Mouse (Mus musculus) urinary bladder, adult 2 months (tissue): ENCODE results near the gene Etv5. TPM values are rescaled to one million over a fixed set of nuclear protein-coding genes. Genes with fewer than 3 reads are reported as not detected.
"Not testable (repeated sequence)": the region's sequence is repeated elsewhere in the genome, so short reads cannot be mapped to it uniquely, and the experiment has no call there.

ENCODE experiments used
- DNase-seq: peaks from one replicate; pipeline ENCODE4 v3.0.0; 2022; ENCODE audit warnings: low spot score
- polyA plus RNA-seq: library from polyadenylated mRNA; depleted of rRNA; stranded (reverse); fragments of >200 nt; gene quantifications from 2 replicates; pipeline ENCODE4 v1.2.3, GENCODE M21; 2012

Etv5 gene
- polyA plus RNA-seq, 1 experiment: 15.9 TPM

DNA sequence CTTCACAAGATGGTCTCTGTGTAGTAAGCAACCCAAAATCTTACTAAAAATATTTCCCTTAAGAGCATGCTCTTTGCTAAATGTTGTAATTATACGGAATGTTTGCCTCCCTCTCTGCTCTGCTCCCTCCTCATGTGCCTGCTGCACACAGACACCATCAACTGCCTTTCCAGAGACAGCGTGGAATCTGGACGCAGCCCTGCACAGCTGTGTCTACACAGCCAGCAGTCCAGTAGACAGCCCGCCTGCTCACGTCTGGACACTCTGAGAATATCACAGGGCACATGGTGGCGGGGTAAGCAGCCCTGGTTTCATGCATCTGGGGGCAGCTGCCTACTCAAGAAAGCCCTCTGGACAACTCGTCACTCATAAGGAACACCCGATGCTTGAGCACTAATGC is 43.1 kb downstream of the Etv5 start:
- no peak for DNase-seq

DNA sequence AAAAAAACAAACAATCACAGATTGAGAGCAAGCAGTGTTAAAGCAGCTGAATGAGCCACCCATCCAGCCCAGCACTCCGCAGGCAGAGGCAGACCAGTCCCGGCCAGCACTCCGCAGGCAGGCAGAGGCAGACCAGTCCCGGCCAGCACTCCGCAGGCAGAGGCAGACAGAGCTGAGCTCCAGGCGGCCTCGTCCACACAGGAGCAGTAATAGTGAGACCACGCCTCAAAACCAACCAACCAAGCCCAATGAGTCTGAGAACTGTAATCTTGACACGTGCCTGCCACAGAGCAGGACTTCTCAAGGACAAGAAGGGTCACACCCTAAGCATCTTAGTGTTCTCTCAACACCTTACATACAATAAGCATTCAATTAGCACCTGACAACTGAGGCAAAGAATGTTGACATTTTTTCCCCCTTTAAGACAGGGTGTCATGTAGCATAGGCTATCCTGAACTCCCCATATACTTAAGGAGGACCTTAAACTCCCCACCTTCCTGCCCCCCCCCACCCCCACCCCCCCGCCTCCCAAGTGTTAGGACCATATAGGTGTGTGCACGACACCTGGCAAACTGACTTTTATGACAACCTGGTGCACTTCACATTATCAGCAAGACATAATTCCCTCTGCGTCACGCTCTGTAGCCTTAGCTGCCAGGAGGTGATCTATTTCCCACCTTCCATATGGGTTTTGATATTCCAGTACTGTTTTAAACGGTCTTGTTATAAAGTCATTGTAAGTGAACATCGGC is 44.2 kb downstream of the Etv5 start:
- no peak for DNase-seq

DNA sequence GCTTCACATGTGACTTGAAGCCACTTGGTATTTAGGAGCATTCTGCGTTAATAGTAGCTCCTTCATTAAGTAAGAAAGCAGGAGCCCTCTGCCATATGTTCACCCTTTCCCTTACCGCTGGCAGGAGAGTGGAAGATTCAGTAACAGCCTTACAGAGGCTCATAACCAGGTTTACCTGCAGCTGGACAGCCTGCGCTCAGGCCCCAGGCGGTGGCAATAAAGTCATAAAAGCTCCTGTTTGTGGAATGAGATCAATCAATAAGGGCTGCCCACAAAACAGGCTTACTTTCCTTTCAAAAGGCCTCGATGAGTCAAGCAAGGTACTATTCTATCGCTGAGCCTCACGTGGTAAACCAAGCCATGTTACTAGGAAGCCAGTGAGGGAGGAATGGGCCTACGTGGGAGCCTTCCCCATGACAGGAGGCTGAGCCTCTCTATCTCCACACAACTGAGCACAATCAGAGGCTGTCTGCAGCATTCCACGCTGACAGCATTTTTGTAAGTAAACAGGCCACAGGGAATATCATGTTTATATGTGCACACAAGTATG is 49.1 kb downstream of the Etv5 start:
- no peak for DNase-seq

DNA sequence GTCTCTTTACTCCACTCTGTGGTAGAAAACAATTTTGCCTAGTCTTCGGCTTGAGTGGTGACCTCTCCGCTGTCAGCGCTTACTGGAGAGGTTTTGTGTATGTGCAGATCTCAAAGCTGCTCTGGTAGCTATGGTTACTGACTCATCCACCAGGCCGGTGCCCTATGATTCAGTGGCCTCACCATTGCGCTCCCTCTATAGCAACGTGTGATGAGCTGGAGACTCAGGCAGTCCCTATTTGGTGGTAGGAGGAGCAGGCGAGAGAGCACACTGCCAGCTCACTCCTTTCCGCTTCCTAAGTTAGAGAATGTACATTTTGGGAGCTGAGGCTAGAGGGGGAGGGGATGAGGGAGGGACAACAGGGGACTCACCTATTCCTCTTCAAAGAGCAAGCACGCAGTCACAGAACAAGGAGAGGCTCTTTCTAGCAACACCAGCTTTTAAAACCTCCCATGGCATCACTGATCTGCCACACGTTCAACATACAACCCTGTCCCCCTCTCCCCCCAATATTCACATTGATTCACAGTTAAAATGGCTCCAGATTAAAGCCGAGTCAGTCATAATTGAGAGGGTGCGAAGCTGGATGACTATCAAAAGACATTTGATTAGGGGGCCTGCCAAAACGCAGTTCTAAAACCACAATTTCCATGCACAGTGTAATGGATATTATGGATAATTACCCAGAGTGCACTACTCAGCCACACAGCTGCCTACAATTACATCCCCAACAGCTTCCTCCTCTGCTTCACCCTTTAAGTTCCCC is 50.2 kb downstream of the Etv5 start:
- no peak for DNase-seq

DNA sequence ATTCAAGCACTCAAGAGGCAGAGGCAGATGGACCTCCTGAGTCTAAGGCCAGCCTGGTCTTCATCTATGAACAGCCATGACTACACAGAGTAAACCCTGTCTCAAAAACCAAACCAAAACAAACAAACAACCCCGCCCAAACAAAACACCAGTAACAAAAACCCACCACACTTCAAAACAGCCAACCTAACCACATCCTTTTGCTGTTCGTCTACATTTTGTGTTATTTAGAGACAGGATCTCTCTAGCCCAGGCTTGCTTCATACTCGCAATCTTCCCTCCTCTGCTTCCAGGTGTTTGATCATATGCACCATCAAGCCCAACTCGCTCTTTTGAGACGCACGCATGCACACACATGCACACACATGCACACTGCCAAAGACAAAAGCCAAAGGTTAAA is 51.8 kb downstream of the Etv5 start:
- no peak for DNase-seq

DNA sequence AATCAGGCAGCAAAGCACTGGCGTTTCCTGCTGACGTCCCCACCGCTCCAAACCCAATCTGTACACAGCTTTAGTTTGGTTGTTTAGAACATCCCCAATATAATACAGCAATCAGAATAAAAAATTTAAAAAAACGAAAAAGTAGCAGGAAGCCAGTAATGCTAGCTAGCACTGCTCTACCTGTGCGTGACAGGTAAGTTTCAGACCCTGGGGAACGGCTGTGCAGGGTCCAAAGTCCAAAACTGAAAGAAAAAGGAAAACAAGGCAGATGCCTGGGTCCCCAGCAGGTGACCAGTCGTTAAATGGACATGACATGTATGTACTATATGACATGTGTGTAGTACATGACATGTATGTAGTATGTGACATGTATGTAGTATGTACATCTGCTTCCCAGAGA is 57.5 kb downstream of the Etv5 start:
- DNase-seq: not testable (repeated sequence)

DNA sequence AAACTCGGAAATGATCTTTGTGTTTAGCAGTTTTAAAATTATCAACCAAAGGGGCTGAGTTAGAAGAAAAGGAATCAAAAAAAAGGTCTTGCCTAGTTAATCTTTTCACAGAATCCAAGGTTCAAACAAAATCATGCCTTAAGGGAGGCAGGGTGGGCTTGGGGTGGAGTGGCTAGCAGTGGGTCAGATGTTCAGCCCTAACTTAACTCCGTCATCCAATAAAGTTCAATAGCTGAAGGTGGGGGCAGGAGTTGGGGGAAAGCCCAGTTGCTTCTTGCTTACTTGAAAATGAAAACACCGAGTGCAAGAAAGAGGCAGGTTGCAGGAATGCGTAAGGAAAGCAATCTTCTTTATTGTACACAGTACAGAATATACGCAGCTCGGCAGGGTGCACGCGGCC is 58.5 kb downstream of the Etv5 start:
- no peak for DNase-seq

DNA sequence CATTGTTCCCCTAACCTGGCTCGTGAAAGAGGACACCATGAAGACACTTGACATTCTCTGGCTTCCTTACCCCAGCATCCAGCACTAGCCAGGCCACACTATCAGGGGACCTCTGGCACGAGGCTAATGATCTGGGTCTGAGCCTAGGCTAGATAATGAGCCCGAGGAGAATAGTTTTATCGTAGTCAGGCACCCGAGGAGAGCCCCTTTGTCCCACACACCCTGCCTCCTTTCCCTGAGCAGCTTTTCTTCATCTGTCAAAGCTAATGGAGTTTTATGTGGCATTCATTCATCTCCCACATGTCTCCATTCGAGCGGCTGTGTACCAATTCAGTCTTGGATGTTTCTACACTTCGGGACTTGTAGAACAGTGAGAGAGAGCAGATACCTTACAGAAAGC is 59.5 kb downstream of the Etv5 start:
- no peak for DNase-seq

DNA sequence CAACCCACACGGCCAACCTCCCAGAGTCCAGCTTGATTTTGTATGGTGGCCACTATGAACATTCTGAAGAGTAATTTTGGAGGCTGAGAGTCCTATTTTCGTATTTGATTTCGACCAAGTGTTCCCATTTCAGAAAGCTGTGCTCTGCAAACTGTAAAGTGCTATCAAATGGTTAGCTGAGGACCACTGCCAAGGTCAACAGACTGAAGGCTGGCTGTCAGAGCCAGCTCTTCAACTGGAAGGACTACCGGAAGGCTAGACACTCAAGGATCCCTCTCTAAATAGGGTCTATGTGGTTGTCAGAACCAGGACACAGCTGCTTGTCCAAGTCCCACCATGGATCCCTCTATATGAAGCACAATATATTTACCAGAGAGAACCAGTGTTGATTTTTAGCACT is 60.2 kb downstream of the Etv5 start:
- no peak for DNase-seq

DNA sequence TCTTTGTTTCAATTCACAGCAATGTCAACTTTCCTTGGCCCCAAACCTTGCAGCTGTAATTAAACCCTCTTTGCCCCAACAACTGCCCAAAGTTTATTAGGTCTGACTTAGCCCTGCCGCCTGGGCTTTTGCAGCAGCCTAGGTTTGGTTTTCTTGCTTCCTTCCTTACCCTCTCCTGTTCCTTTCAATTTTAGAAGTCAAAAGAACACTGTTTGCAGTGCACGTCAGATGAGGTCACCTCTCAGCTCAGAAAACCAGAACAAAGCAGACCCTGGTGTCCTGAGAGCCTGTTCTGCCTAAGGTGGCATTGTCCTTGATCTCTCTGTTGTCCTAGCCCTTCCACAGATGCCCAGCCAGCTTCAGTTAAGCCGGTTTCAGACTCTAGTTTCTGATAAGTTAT is 61.8 kb downstream of the Etv5 start:
- no peak for DNase-seq

DNA sequence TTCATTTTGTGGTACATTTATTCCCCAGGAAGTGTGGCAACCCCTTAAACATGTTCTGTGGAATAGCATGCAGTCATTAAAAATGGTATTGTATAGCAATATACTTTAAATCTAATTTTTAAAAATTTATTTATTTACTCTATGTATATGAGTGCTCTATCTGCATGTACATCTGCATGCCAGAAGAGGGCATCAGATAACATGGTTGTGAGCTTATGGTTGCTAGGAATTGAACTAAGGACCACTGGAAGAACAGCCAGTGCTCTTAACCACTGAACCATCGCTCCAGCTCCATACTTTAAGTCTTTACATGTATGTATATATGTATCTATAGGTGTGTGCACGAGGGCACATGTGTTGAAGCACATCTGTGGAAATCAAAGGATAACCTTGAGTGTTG is 64.6 kb downstream of the Etv5 start:
- DNase-seq: no peak

DNA sequence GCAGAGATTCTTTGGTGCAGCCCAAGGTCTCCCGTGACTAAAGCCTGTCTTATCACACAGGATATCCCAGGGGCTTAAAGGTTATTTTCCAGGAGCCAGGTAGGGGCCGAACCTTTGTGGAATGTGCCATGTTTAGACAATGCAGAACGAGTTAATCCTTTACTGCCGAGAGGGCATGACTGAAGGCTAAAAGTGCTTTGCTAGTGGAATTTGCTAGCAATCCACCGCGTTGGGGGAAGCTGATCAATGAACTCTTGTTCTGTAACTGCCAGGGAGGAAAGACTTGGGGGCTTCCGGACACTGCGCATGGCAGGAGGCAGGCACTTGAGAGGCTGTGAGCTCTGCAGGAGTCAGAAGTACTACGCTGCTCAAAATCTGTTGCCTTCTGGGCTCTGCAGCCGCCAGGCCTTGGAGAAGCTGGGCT is 66.8 kb downstream of the Etv5 start:
- no peak for DNase-seq

DNA sequence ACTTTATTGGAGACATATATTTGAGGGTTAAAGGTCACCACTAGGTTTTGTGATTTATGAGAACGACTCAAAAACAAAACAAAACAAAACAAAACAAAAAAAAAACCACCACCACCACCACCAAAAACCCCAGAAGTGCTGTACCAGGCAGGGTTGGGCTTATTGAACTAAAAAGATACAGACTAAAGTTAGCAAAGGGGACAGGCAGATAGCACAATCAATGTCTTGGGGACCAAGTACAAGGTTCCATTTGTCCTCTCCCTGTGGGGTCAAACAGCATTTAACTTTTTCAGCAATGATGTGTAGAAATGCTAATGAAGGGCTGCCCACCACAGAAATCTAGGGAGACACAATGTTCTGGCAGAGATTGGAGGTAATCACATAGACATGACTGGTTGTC is 67.3 kb downstream of the Etv5 start:
- DNase-seq: no peak

DNA sequence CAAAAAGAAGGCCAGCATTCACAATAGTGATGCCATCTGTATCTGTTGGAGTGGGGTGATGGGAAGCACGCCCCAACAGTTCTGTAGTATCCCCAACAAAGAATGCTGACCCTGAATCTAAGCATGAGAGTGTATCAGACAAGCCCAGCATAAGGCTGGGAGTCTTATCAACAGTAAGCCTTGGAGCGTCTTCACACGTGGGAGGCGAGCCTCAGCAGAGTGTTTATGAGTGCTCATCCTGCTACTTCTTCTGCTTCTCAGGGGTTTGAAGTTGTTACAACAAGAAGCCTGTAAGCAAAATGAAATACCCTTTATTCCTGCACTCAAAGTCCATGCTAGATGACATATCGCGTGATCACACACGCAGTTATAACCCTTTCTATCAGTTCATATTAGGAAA is 72.4 kb downstream of the Etv5 start:
- no peak for DNase-seq

DNA sequence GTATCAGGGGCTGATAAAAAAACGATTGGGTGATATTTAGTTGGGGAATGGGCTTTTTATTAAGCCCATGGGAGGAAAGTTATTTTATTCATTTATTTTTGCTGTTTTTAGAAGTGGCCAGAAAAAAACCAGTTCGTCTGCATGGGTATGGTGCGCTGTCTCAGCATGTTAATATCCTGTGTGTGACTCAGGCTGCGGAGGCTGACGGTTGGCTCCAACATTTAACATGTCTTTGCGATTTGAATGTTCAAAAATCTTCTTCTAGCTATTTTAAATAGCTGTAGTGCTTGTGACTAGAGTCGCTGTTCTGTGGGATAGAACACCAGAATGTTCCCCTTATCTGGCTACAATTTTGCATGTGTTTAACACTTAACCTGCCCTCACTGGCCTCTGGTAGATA is 73.5 kb downstream of the Etv5 start:
- no peak for DNase-seq

DNA sequence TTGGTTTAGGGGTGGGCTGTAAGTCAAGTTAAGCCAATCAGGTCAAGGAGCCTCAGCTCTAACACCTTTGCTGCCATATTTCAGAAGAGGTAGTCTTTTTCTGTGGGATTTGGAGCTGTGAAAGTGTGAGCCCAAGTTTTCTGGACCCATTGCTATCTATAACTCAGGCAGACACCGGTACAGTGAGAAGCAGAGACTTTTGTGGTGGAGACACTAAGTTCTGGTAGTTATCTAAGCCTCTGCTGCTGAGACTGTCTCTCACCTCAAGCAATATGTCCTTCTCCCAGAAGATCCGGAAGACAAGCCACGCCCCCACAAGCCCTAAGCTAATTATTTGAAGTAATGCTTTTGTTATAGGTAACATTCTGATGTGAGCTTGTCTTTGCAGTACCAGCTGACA is 73.9 kb downstream of the Etv5 start:
- no peak for DNase-seq

DNA sequence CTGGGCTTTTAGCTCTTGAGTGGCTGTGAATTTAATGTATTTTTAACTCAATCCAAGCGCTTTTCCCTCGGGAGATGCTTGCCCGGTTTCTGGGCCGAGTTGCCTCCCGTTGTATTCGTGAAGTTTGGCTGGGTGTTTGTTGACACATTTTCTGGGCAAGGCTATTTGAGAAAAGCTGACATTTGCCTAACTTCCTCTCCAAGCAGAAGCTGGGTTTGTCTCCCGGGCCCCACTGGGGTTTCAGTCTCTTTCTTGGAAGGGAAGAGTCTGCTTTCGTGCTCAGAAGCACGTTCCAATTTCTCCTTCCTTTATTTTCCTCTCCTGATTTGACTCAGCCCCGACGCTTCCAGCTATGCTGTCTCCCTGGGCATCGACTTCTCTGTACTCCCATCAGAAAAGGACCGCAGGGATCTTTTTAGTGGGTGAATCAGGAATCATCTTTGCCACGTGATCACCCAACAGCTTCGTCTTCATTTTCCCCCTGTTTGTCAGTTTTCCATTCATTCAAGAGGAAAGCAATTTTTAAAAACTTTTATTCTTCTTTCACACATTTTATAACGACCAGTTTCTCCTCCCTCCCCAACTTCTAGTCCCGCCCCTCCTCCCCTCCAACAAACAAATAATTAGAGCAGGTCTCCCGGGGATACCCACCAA is 80.7 kb downstream of the Etv5 start:
- DNase-seq: no peak

DNA sequence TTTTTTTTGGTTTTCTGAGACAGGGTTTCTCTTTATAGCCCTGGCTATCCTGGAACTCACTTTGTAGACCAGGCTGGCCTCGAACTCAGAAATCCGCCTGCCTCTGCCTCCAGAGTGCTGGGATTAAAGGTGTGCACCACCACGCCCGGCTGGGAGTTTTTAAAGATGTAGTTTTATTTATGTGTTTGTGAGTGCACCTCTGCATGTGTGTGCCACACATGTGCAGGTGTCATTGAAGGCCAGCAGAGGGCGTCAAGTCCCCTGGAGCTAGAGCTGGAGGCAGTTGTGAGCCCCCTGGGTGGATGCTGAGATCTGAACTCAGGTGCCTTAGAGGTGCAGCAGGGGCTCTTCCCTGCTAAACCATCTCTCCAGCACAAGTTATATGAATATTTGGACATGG is 85.3 kb downstream of the Etv5 start:
- not testable (repeated sequence) for DNase-seq

DNA sequence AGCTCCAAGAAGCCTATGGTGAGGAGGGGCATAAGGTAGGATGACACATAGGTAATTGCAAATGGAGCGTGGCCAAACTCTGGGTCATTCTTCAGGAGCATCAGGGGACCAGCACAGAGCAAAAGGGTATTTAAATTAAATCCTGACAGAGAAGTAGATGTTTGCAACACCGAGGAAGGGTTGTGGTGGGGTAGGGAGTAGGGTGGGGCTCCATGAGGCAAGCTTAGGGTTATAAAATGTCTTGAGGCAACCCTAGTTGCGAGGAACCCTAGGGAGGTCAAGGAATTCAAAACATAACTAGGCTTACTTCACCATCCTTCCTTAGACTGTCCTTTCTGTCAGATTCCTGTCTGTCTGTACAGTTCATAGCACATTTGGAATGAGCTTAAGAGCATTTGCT is 85.9 kb downstream of the Etv5 start:
- DNase-seq: no peak

DNA sequence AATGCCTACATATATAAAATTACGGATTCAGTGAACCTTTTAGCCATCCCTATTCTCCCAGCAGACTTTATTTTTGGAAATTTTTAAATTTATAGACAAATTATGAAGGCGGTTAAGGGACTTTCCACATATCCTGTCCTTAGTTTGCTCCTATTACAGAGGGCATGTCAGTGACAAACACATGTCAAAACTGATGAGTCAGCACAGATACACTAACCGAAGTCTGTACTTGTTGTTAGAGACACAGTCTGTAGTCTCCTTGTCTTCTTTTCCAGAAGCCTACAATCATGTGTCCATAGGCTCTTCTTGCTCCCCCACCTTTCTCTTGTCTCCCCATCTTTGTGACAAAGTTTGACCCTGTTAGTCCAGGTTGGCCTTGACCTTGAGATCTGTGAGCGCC is 88.3 kb downstream of the Etv5 start:
- no peak for DNase-seq

DNA sequence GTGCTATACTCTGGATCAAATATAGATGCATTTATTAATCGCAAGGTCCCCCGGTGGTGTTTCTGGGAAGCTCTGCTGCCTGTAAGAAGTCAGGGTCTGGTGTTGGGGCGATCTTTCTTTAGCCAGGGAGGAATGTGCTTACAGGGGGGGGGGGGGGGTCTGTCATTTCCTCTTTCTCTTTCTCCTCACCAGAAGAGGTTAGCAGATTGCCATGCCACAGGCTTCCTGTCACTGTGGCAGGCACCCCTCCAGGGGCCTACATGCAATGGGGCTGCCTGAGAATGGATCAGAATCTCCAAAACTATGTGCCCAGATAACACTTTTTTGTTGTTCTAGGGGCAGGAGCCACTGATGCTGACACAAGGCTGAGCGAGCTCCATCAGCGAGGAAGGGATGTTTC is 89.7 kb downstream of the Etv5 start:
- no peak for DNase-seq

DNA sequence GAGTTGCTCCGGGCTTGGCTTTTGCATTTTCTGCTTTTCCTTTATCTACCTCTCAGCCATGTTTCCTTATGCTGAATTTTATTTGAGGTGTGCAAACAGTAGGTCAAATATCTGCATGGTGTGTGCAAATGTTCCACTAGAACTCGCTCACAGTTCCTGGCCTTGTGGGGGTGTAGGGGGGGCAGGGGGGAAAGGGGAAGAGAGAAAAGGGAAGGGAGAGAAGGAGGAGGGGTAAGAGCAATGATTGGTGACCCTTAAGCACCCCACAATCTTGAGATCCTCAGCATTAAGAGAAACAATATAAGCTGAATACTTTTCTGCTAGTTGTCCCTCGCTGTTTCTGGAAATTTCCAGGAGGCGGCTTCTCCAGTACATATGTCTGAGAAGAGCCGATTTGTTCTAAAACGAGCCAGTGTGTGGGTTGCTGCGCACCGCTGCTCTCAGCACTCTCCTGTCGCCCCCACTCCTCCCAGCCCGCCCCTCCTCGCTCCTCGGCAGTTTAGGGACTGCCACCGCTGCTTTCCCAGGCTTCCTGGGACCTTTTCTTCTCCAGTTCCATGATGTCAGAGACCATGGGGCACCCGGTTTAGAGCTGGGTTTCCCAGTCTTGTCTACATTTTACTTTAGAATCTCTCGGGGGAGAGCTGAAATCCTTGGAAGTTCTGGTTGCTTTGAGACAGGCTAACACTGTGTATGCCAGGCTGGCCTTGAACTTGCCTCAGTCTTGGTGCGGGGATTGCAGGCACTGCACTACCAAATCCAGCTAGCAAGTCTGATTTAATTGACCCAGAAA is 90.8 kb downstream of the Etv5 start:
- no peak for DNase-seq
